Mouse (Mus musculus) splenic B cell, adult 2 months (primary cell): ENCODE results near the gene Glra1.
A peak's percentile ranks its signal among the peaks of the same experiment; 100 is the strongest.
"Not testable (repeated sequence)": the region's sequence is repeated elsewhere in the genome, so short reads cannot be mapped to it uniquely, and the experiment has no call there.

Experiments used
- DNase-seq: peaks from one replicate; pipeline ENCODE4 v3.0.0-alpha.2; 2011; ENCODE audit warnings: low read depth, low spot score
- H3K27me3 ChIP-seq: 2 replicates; pipeline ENCODE4 v1.6.1; 2012; ENCODE audit warnings: mild to moderate bottlenecking, low read length, moderate library complexity, mixed read lengths; ENCODE audit not compliant: control insufficient read depth, poor library complexity, insufficient read depth, severe bottlenecking
- H3K36me3 ChIP-seq: 2 replicates; pipeline ENCODE4 v1.6.1; 2012; ENCODE audit warnings: mild to moderate bottlenecking, low read length, moderate library complexity, mixed read lengths; ENCODE audit not compliant: control insufficient read depth, poor library complexity, insufficient read depth, severe bottlenecking

The Glra1 gene

GRCm38 (mm10) chr11:55607808-55608523 lies at the start of gene Glra1:
Gene Glra1 (minus strand): TSS chr11:55608198.
- Histone ChIP-seq H3K36me3 (no peaks in the 10 kb centered on the region), H3K27me3 (no peaks in the 10 kb centered on the region)
- peak; percentile 23 for DNase-seq

- Histone ChIP-seq H3K36me3 (no peaks in the 10 kb centered on the region), H3K27me3 (no peaks in the 10 kb centered on the region)
- DNase-seq, result no peak
Observed at GRCm38 (mm10) chr11:55636961-55637360, 29.0 kb upstream of the Glra1 start.

- Histone ChIP-seq H3K36me3 (no peaks in the 10 kb centered on the region), H3K27me3 (no peaks in the 10 kb centered on the region)
- DNase-seq, result no peak
Observed at GRCm38 (mm10) chr11:55633901-55634300, 25.9 kb upstream of the Glra1 start.

GRCm38 (mm10) chr11:55614631-55615030 lies 6.6 kb upstream of the Glra1 start:
- H3K36me3 ChIP-seq, DNase-seq, H3K27me3 ChIP-seq: not testable (repeated sequence)

- Histone ChIP-seq H3K27me3 (no peaks in the 10 kb centered on the region), H3K36me3 (no peaks in the 10 kb centered on the region)
- DNase-seq, result no peak
Observed at GRCm38 (mm10) chr11:55608524-55608920, 524 bp upstream of the Glra1 start.

GRCm38 (mm10) chr11:55607066-55607807 lies 761 bp downstream of the Glra1 start:
- Histone ChIP-seq H3K27me3 (no peaks in the 10 kb centered on the region), H3K36me3 (no peaks in the 10 kb centered on the region)
- DNase-seq, result no peak

- no peak for DNase-seq
- H3K27me3 ChIP-seq, result no peaks in the 10 kb centered on the region
- H3K36me3 ChIP-seq, result no peaks in the 10 kb centered on the region
Observed at GRCm38 (mm10) chr11:55601447-55602065, 6.4 kb downstream of the Glra1 start.

- Histone ChIP-seq H3K36me3 (no peaks in the 10 kb centered on the region), H3K27me3 (no peaks in the 10 kb centered on the region)
- DNase-seq, result no peak
Observed at GRCm38 (mm10) chr11:55595726-55596125, 12.3 kb downstream of the Glra1 start.

GRCm38 (mm10) chr11:55594411-55594810 lies 13.6 kb downstream of the Glra1 start:
- Histone ChIP-seq H3K36me3 (no peaks in the 10 kb centered on the region), H3K27me3 (no peaks in the 10 kb centered on the region)
- DNase-seq, result no peak

- no peaks in the 10 kb centered on the region for H3K27me3 ChIP-seq
- DNase-seq, result no peak
- no peaks in the 10 kb centered on the region for H3K36me3 ChIP-seq
Observed at GRCm38 (mm10) chr11:55591194-55591593, 16.8 kb downstream of the Glra1 start.

GRCm38 (mm10) chr11:55589376-55590167 lies 18.4 kb downstream of the Glra1 start:
- Histone ChIP-seq H3K27me3 (no peaks in the 10 kb centered on the region), H3K36me3 (no peaks in the 10 kb centered on the region)
- no peak for DNase-seq

GRCm38 (mm10) chr11:55574397-55574796 lies 33.6 kb downstream of the Glra1 start:
- DNase-seq, result no peak

GRCm38 (mm10) chr11:55571144-55571543 lies 36.9 kb downstream of the Glra1 start:
- no peaks in the 10 kb centered on the region for H3K27me3 ChIP-seq
- no peaks in the 10 kb centered on the region for H3K36me3 ChIP-seq
- no peak for DNase-seq

More at GRCm38 (mm10) chr11:55574397-55574796, 33.6 kb downstream of the Glra1 start:
- Histone ChIP-seq H3K27me3 (no peaks in the 10 kb centered on the region), H3K36me3 (no peaks in the 10 kb centered on the region)

- H3K36me3 ChIP-seq, result no peaks in the 10 kb centered on the region
- H3K27me3 ChIP-seq, result no peaks in the 10 kb centered on the region
- no peak for DNase-seq
Observed at GRCm38 (mm10) chr11:55566309-55567099, 41.5 kb downstream of the Glra1 start.
